Mouse (Mus musculus) E14TG2a.4 (cell line): ENCODE data around the gene B4galnt2.
"Not testable (repeated sequence)": the region's sequence is repeated elsewhere in the genome, so short reads cannot be mapped to it uniquely, and the experiment has no call there.

ENCODE experiments used
- H3K27me3 ChIP-seq: 2 replicates; pipeline ENCODE4 v1.6.1; 2014; ENCODE audit warnings: low read length, control low read depth; ENCODE audit not compliant: insufficient read depth
- H3K36me3 ChIP-seq: 2 replicates; pipeline ENCODE4 v1.6.1; 2014; ENCODE audit warnings: low read length, control low read depth; ENCODE audit not compliant: insufficient read depth
- H3K4me1 ChIP-seq: replicated peaks from 2 replicates; pipeline ENCODE4 v1.6.1; 2014; ENCODE audit warnings: low read depth, low read length, control low read depth
- H3K4me3 ChIP-seq: replicated peaks from 2 replicates; pipeline ENCODE4 v1.5.1; 2014; ENCODE audit warnings: mild to moderate bottlenecking, low read length
- H3K9me3 ChIP-seq: 2 replicates; pipeline ENCODE4 v1.6.1; 2014; ENCODE audit warnings: low read length, control low read depth
- CTCF ChIP-seq: conservative IDR thresholded peaks from 2 replicates; pipeline ENCODE4 v1.5.1; 2014; ENCODE audit warnings: low read length
- NANOG ChIP-seq: IDR thresholded peaks from 2 replicates; pipeline ENCODE4 v1.6.1; 2014; ENCODE audit warnings: borderline replicate concordance, low read length, mixed read lengths
- POU5F1 ChIP-seq: IDR thresholded peaks from 2 replicates; pipeline ENCODE4 v1.6.1; 2014; ENCODE audit warnings: low read length, borderline replicate concordance

B4galnt2 gene

GRCm38 (mm10) chr11:95926398-95926797 is 11.7 kb upstream of the B4galnt2 start:
- Histone ChIP-seq H3K4me3 (no peak overlapping the region), H3K4me1 (peaks cover 53% of the 10 kb centered on the region), H3K9me3 (peaks cover 7% of the 10 kb centered on the region), H3K27me3 (peaks cover 6% of the 10 kb centered on the region), H3K36me3 (no peaks in the 10 kb centered on the region)
- TF ChIP-seq CTCF = peak; percentile 99
- TF ChIP-seq POU5F1 = no peak

- H3K9me3 ChIP-seq = peaks cover 7% of the 10 kb centered on the region
- H3K27me3 ChIP-seq = peaks cover 6% of the 10 kb centered on the region
- TF ChIP-seq NANOG (no peak), CTCF (no peak), POU5F1 (no peak)
- peaks cover 49% of the 10 kb centered on the region for H3K4me1 ChIP-seq
- H3K36me3 ChIP-seq = no peaks in the 10 kb centered on the region
- no peak overlapping the region for H3K4me3 ChIP-seq
Measured at GRCm38 (mm10) chr11:95925976-95926375, 11.3 kb upstream of the B4galnt2 start.

GRCm38 (mm10) chr11:95924215-95924614 is 9.5 kb upstream of the B4galnt2 start:
- H3K27me3 ChIP-seq = peaks cover 12% of the 10 kb centered on the region
- H3K4me3 ChIP-seq = 0 out of 2 replicates have a peak overlapping the region, but pooled peaks have one; percentile 1
- TF ChIP-seq CTCF = no peak
- TF ChIP-seq POU5F1 = no peak
- peaks cover 7% of the 10 kb centered on the region for H3K9me3 ChIP-seq
- H3K36me3 ChIP-seq = no peaks in the 10 kb centered on the region
- H3K4me1 ChIP-seq = peaks cover 32% of the 10 kb centered on the region

- H3K4me3 ChIP-seq, H3K9me3 ChIP-seq: not testable (repeated sequence)
Measured at GRCm38 (mm10) chr11:95923477-95923876, 8.8 kb upstream of the B4galnt2 start.

GRCm38 (mm10) chr11:95921991-95922621 is 7.4 kb upstream of the B4galnt2 start:
- Histone ChIP-seq H3K27me3 (peaks cover 25% of the 10 kb centered on the region), H3K9me3 (no peaks in the 10 kb centered on the region), H3K4me1 (peaks cover 35% of the 10 kb centered on the region), H3K4me3 (no peak overlapping the region), H3K36me3 (no peaks in the 10 kb centered on the region)
- TF ChIP-seq POU5F1 (no peak), NANOG (no peak), CTCF (no peak)

More at GRCm38 (mm10) chr11:95923477-95923876, 8.8 kb upstream of the B4galnt2 start:
- H3K27me3 ChIP-seq = peaks cover 16% of the 10 kb centered on the region
- not testable (repeated sequence) for H3K36me3 ChIP-seq
- H3K4me1 ChIP-seq = peaks cover 31% of the 10 kb centered on the region

- peaks cover 61% of the 10 kb centered on the region for H3K27me3 ChIP-seq
- TF ChIP-seq NANOG (no peak), POU5F1 (no peak), CTCF (no peak)
- no peak overlapping the region for H3K4me3 ChIP-seq
- H3K4me1 ChIP-seq = peaks cover 53% of the 10 kb centered on the region
- no peaks in the 10 kb centered on the region for H3K36me3 ChIP-seq
- H3K9me3 ChIP-seq = no peaks in the 10 kb centered on the region
Measured at GRCm38 (mm10) chr11:95916426-95916825, 1.7 kb upstream of the B4galnt2 start.

- peaks cover 66% of the 10 kb centered on the region for H3K4me1 ChIP-seq
- peak overlapping the region; percentile 77 for H3K4me3 ChIP-seq
- peaks cover 59% of the 10 kb centered on the region for H3K27me3 ChIP-seq
- no peak for TF ChIP-seq CTCF
- TF ChIP-seq NANOG = no peak
- TF ChIP-seq POU5F1 = no peak
- no peaks in the 10 kb centered on the region for H3K36me3 ChIP-seq
- no peaks in the 10 kb centered on the region for H3K9me3 ChIP-seq
Measured at GRCm38 (mm10) chr11:95915006-95915710, 467 bp upstream of the B4galnt2 start.

GRCm38 (mm10) chr11:95913959-95914566 is 628 bp downstream of the B4galnt2 start:
- Histone ChIP-seq H3K4me1 (peaks cover 66% of the 10 kb centered on the region), H3K4me3 (peak overlapping the region; percentile 77), H3K36me3 (no peaks in the 10 kb centered on the region), H3K9me3 (no peaks in the 10 kb centered on the region), H3K27me3 (peaks cover 55% of the 10 kb centered on the region)
- TF ChIP-seq NANOG = no peak
- no peak for TF ChIP-seq CTCF
- no peak for TF ChIP-seq POU5F1
